Mouse (Mus musculus) liver, postnatal 0 days (tissue): Measurements from ENCODE around the gene Itgad.
"Not testable (repeated sequence)": the region's sequence is repeated elsewhere in the genome, so short reads cannot be mapped to it uniquely, and the experiment has no call there.

Experiments
- CTCF ChIP-seq: sonication (generic); IDR thresholded peaks from 2 replicates; pipeline ENCODE4 v1.5.1; 2016; ENCODE audit warnings: antibody characterized with exemption, low read depth
- EP300 ChIP-seq: IDR thresholded peaks from 2 replicates; pipeline ENCODE4 v1.6.1; 2016; ENCODE audit warnings: antibody characterized with exemption, low read depth, mild to moderate bottlenecking

DNA sequence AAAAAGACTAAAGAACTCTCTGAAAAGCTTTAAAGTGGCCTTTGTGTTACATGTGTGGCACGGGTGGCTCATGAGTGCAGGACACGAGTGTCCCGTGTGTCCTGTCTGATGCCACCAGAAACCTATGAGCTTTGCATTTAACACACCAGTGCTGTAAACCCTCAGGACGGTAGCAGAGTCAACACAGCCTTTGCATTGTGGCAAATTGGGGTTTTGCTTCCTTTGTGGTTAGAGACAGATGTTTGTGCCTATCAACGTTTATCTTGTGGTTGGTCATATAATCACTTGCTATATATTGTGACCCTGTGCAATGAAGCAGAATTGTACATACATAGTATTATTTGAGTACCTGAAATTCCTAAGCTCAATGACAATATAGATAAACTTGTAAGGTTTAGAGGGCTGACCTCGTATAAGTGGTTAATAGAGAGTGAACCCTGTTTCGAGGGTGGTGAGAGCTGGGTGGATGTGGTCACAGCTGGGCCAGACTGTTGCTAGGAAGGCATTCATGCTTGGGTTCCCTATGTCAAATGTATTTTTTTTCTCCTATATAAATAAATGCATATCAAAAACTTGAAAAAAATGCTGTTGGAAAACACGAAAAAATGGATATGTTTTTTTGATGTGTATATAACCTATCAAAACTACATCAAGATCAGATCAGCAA is 4.6 kb downstream of the Itgad start:
- TF ChIP-seq CTCF: not testable (repeated sequence)
- TF ChIP-seq EP300: peak; percentile 27; the same call in 1 of the 2 replicates
